Comparison of ENCODE assay signal across 12 mouse cellular contexts in the genomic region with DNA sequence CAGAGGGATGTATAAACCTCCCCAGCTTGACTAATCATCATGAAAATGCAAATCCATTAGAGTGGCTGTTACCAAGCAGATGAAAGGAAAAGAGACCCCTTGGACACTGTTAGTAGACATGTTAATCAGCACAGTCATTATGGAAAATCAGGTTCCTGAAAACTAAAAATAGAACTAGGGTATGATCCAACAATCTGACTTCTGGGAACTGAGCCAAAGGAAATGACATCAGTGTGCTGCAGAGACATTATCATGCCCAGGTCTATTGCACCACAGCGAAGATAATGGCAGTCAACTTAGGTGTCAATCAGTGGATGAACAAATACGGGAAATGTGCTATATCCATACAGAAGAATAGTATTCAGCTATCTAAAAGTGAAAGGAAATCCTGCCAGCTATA. TPM values are rescaled to one million over a fixed set of nuclear protein-coding genes. Genes with fewer than 3 reads are reported as not detected.
DNase-seq lines count a peak whose midpoint lies in the region; ATAC-seq and TF ChIP-seq lines count a peak whose summit lies in the region.
"Had no signal": no experiment of that assay in that cellular context is flagged by ENCODE, and none has a peak within 500 bp of the region (broad histone marks: within the 10 kb centered on the region; RNA-seq: fewer than 3 reads in every experiment).

No protein-coding gene starts in this region.

- DNase-seq in forebrain, embryonic 11.5 days (ENCODE audit: low spot score) = no peak
- peak; percentile 32 for DNase-seq in midbrain, postnatal 0 days (ENCODE audit: low spot score)
- DNase-seq in midbrain, embryonic 10.5 days (ENCODE audit: low spot score) = no peak
- no peak for DNase-seq in urinary bladder, postnatal 14 days (ENCODE audit: low spot score)
- no peak for DNase-seq in c-Kit-positive CD71-positive TER-119-positive erythroid progenitor cells, embryonic 14.5 days (ENCODE audit: low spot score)
- DNase-seq in left cerebral cortex, adult 18-20 months (ENCODE audit: low spot score in 2 of 2) = no peak
- DNase-seq: adrenal gland, adult 2 months; left cerebral cortex, postnatal 4 days had no signal

- H3K36me3 ChIP-seq in forebrain, embryonic 15.5 days = no peaks in the 10 kb centered on the region
- H3K36me3 ChIP-seq in forebrain, embryonic 11.5 days (ENCODE audit: control insufficient read depth, insufficient read depth, low read length) = no peaks in the 10 kb centered on the region
- H3K36me3 ChIP-seq in midbrain, postnatal 0 days (ENCODE audit: insufficient read depth, low read length) = no peaks in the 10 kb centered on the region
- H3K36me3 ChIP-seq in midbrain, embryonic 10.5 days = no peaks in the 10 kb centered on the region
- no peaks in the 10 kb centered on the region for H3K36me3 ChIP-seq in heart, embryonic 14.5 days (ENCODE audit: control insufficient read depth, insufficient read depth, low read length)
- H3K36me3 ChIP-seq: midbrain, embryonic 13.5 days had no signal

- H3K9me3 ChIP-seq in forebrain, embryonic 15.5 days = no peaks in the 10 kb centered on the region
- H3K9me3 ChIP-seq in forebrain, embryonic 11.5 days (ENCODE audit: control insufficient read depth, low read length) = no peaks in the 10 kb centered on the region
- H3K9me3 ChIP-seq in midbrain, postnatal 0 days (ENCODE audit: low read length) = no peaks in the 10 kb centered on the region
- H3K9me3 ChIP-seq in midbrain, embryonic 10.5 days (replicated peaks) = no peaks in the 10 kb centered on the region
- H3K9me3 ChIP-seq in heart, embryonic 14.5 days (ENCODE audit: control insufficient read depth, low read length) = peaks cover 6% of the 10 kb centered on the region; the same call in 1 of the 2 replicates
- H3K9me3 ChIP-seq: midbrain, embryonic 13.5 days had no signal

- 0 out of 2 replicates have a peak, but pooled peaks have one; percentile 38 for ATAC-seq in forebrain, embryonic 15.5 days (replicated peaks)
- ATAC-seq in forebrain, embryonic 11.5 days (replicated peaks; ENCODE audit: low FRiP score) = no peak
- ATAC-seq in midbrain, postnatal 0 days (ENCODE audit: low FRiP score) = no peak
- peak; percentile 17; the same call in 1 of the 2 replicates for ATAC-seq in heart, embryonic 14.5 days (ENCODE audit: insufficient number of reproducible peaks, insufficient read depth, low FRiP score, low read depth)
- ATAC-seq: midbrain, embryonic 13.5 days had no signal

- no peak overlapping the region for H3K27ac ChIP-seq in forebrain, embryonic 15.5 days (replicated peaks)
- no peak overlapping the region for H3K27ac ChIP-seq in forebrain, embryonic 11.5 days (ENCODE audit: low read depth, low read length)
- no peak overlapping the region for H3K27ac ChIP-seq in midbrain, postnatal 0 days (ENCODE audit: low read depth, low read length)
- H3K27ac ChIP-seq in midbrain, embryonic 10.5 days (replicated peaks) = no peak overlapping the region
- H3K27ac ChIP-seq in heart, embryonic 14.5 days (replicated peaks in 1 of 2; ENCODE audit: control insufficient read depth in 1 of 2, insufficient read depth in 1 of 2, low read depth in 2 of 2, low read length in 2 of 2) = peak overlapping the region; percentile 69 to 73
- H3K27ac ChIP-seq: kidney, postnatal 0 days; midbrain, embryonic 13.5 days had no signal

- no peak overlapping the region for H3K4me2 ChIP-seq in forebrain, embryonic 15.5 days (replicated peaks)
- H3K4me2 ChIP-seq in forebrain, embryonic 11.5 days (ENCODE audit: low read depth, low read length, severe bottlenecking) = no peak overlapping the region
- no peak overlapping the region for H3K4me2 ChIP-seq in midbrain, postnatal 0 days (ENCODE audit: low read depth, low read length, poor library complexity, severe bottlenecking)
- H3K4me2 ChIP-seq in heart, embryonic 14.5 days (ENCODE audit: low read length) = no peak overlapping the region
- H3K4me2 ChIP-seq: midbrain, embryonic 13.5 days had no signal

- no peaks in the 10 kb centered on the region for H3K4me1 ChIP-seq in forebrain, embryonic 15.5 days
- H3K4me1 ChIP-seq in forebrain, embryonic 11.5 days (replicated peaks; ENCODE audit: control insufficient read depth, insufficient read depth, low read length) = no peaks in the 10 kb centered on the region
- H3K4me1 ChIP-seq in midbrain, postnatal 0 days (ENCODE audit: insufficient read depth, low read length) = no peaks in the 10 kb centered on the region
- H3K4me1 ChIP-seq in midbrain, embryonic 10.5 days = no peaks in the 10 kb centered on the region
- peaks cover 6 to 8% of the 10 kb centered on the region in 2 experiments; a peak in 3 of 4 replicates for H3K4me1 ChIP-seq in heart, embryonic 14.5 days (ENCODE audit: control insufficient read depth in 2 of 2, insufficient read depth in 2 of 2, low read length in 2 of 2)
- H3K4me1 ChIP-seq: midbrain, embryonic 13.5 days had no signal

- no peaks in the 10 kb centered on the region for H3K27me3 ChIP-seq in forebrain, embryonic 15.5 days
- no peaks in the 10 kb centered on the region for H3K27me3 ChIP-seq in forebrain, embryonic 11.5 days (ENCODE audit: control insufficient read depth, insufficient read depth, low read length)
- H3K27me3 ChIP-seq in midbrain, postnatal 0 days (ENCODE audit: insufficient read depth, low read length) = no peaks in the 10 kb centered on the region
- no peaks in the 10 kb centered on the region for H3K27me3 ChIP-seq in midbrain, embryonic 10.5 days (ENCODE audit: low read depth, poor library complexity, severe bottlenecking)
- H3K27me3 ChIP-seq in heart, embryonic 14.5 days (ENCODE audit: control insufficient read depth, insufficient read depth, low read length) = no peaks in the 10 kb centered on the region
- H3K27me3 ChIP-seq: midbrain, embryonic 13.5 days had no signal

- H3K9ac ChIP-seq in forebrain, embryonic 15.5 days (replicated peaks) = no peak overlapping the region
- no peak overlapping the region for H3K9ac ChIP-seq in forebrain, embryonic 11.5 days (ENCODE audit: low read length)
- H3K9ac ChIP-seq in midbrain, postnatal 0 days (replicated peaks; ENCODE audit: low read length, poor library complexity, severe bottlenecking) = no peak overlapping the region
- no peak overlapping the region for H3K9ac ChIP-seq in heart, embryonic 14.5 days (ENCODE audit: low read length)
- H3K9ac ChIP-seq: midbrain, embryonic 13.5 days had no signal

- H3K4me3 ChIP-seq in forebrain, embryonic 15.5 days = no peak overlapping the region
- no peak overlapping the region for H3K4me3 ChIP-seq in forebrain, embryonic 11.5 days (ENCODE audit: low read depth, low read length)
- H3K4me3 ChIP-seq in midbrain, postnatal 0 days (ENCODE audit: low read depth, low read length) = no peak overlapping the region
- no peak overlapping the region for H3K4me3 ChIP-seq in midbrain, embryonic 10.5 days
- no peak overlapping the region for H3K4me3 ChIP-seq in heart, embryonic 14.5 days (ENCODE audit: control insufficient read depth in 1 of 2, insufficient read depth in 1 of 2, low read depth in 1 of 2, low read length in 2 of 2)
- H3K4me3 ChIP-seq: midbrain, embryonic 13.5 days had no signal

- TF ChIP-seq CTCF in midbrain, postnatal 0 days (IDR thresholded peaks at IDR 0.05) = no peak

- WGBS in forebrain, embryonic 15.5 days = 20% methylated on average over 2 of the region's 2 CpGs
- 73% methylated on average over 2 of the region's 2 CpGs for WGBS in forebrain, embryonic 11.5 days
- 60% methylated on average over 2 of the region's 2 CpGs for WGBS in midbrain, postnatal 0 days
- WGBS in midbrain, embryonic 10.5 days = 84% methylated on average over 2 of the region's 2 CpGs
- 1% methylated on average over 2 of the region's 2 CpGs for WGBS in heart, embryonic 14.5 days

RNA-seq across cellular contexts. Expression of a gene that starts 43.0 kb away (rescaled TPM):
- 1.3 and 3.2 TPM in 2 replicates for polyA plus RNA-seq in forebrain, embryonic 15.5 days (2015; fragmentation: Nextera tagmentation; extraction: Ambion mirVana)
- 1.8 and 2.0 TPM in 2 replicates for polyA plus RNA-seq in forebrain, embryonic 11.5 days (2014; fragmentation: Nextera tagmentation; extraction: Ambion mirVana)
- total RNA-seq in midbrain, postnatal 0 days (2014; rRNA removed) = 9.2 and 16.1 TPM in 2 replicates
- 24.8 and 28.4 TPM in 2 replicates for polyA plus RNA-seq in midbrain, postnatal 0 days (2015; fragmentation: Nextera tagmentation; extraction: Ambion mirVana)
- 5.1 and 13.5 TPM in 2 replicates for polyA plus RNA-seq in midbrain, embryonic 10.5 days (2016; fragmentation: Nextera tagmentation; extraction: Ambion mirVana)
- polyA plus RNA-seq in heart, embryonic 14.5 days (2014; fragmentation: Nextera tagmentation; extraction: Ambion mirVana) = 0.68 TPM in 1 of 2 replicates, not detected in the other
- total RNA-seq in left cerebral cortex, adult 18-20 months (2021) = 10 to 100 TPM; 14.0 to 20.0 TPM

Comparison
In these comparisons a context has a peak if more than half of its experiments do, and no peak if none do; other contexts are left out.
1. ATAC-seq: peak in forebrain, embryonic 15.5 days (single experiment) and heart, embryonic 14.5 days (single experiment); none in forebrain, embryonic 11.5 days (single experiment) and midbrain, postnatal 0 days (single experiment).
2. H3K27ac ChIP-seq: peak in heart, embryonic 14.5 days (2 of 2); none in forebrain, embryonic 15.5 days (single experiment), forebrain, embryonic 11.5 days (single experiment), midbrain, postnatal 0 days (single experiment) and midbrain, embryonic 10.5 days (single experiment).